Mouse (Mus musculus): ENCODE measurements around the gene Zic3.

DNA sequence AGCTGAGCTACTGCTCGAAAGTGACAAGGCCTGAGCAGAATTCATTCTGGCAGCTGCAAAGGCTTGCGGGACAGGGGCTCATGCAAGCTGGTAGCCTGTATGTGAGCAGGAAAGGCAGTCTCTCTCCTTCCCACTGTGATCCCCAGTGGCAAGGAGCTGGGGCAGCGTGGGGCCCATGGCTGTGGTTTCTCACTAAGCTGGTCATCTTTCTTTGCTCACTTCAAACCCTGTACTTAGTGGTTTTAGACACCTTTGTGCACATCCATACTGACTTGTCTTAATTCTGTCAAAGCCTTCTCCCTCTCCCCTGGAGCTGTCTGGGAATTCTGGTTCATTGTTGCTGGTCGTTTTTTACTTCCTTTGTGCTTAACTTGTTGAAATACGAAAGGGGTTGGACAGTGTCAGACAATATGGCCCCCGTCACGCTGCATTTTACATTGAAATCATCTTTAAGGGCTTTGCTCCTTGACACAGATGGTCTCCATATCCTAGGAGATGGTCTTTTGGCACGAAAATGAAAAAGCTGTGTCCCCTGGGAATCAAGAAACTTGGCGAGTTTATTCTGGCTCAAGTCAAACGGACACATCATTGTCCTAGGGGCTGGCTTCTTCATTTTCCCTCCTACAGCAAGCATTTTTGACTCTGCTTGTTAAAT is 34.9 kb upstream of the Zic3 start:
- TF ChIP-seq POLR2A (IDR thresholded peaks at IDR 0.05; ENCODE audit: extremely low read depth, insufficient read depth, low read length) = no peak
- no peak for TF ChIP-seq CTCF (IDR thresholded peaks at IDR 0.05; ENCODE audit: low read depth, low read length)

Data from liver, adult 2 months (tissue).